Mouse (Mus musculus) small intestine, adult 10 weeks (tissue): ENCODE results near the gene Acbd3. TPM values are rescaled to one million over a fixed set of nuclear protein-coding genes. Genes with fewer than 3 reads are reported as not detected.

Source experiments
- polyA plus RNA-seq: library from polyadenylated mRNA; stranded (reverse); fragments of 350-450 nt; fragmentation: Illumina TruSeq; extraction: RNeasy Lipid Tissue Mini Kit (QIAGEN cat#74804); gene quantifications from one replicate; pipeline ENCODE4 v1.2.3, GENCODE M21; 2014; ENCODE audit warnings: low replicate concordance

Gene Acbd3
- polyA plus RNA-seq = 54.5 TPM

DNA sequence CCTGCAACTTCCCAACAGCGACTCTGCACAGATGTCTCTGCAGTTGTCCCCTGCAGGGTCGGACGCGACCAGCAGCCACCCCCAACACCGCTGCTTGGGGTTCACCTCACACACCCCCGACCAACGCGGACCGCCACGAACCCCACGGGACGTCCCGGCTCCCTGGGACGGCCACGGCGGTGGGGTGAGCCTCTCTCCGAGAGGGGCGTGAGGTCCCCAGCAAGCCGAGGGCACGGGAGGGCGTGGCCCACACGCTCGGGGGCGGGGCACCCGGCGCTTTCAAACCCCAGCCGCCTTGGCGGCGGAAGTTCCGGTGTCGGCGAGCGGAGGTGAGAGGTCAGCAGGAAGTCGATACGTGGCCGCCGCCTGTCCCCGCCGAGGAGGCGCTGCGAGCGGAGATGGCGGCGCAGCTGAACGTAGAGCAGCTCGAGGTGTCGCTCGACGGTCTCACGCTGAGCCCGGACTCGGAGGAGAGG is at the start of gene Acbd3:
Gene Acbd3 (plus strand): TSS at position 340 of the 476 bp plus-strand sequence.

DNA sequence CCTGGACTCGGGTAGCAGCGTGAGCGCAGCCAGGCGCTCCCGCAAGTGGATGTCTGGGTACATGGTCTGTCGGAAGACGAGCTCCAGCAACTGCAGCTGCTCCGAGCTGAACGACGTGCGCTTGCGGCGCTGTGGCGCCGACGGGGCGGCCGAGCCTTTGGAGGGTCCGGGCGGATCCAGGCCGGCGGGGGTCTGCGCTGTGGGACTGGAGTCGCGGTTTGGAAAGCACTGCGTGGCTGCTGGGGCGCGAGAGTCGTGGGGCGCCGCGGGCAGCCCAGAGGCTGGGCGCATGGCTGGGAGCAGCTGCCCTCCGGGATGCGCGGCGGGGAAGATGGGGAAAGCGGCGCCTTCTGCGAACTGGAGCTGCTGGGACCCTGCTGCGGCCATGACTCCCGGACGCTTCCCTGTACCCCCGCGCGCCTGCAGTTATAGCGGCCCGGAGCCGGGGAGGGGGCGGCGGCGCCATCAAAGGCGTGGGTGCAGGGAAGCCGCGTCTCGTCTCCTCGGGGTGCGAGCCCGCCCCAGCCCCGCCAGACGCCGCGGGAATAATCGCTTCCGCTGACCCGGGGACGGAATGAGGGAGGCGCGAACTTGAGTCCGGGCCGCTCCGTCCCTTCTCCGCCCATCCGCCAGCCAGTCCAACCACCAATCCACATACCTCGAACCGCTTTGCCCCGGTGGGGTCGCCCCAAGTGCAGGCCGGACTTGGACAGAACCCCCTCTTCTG is 29.1 kb upstream of the Acbd3 start, which contains the start of gene Mixl1:
Gene Mixl1 (minus strand): TSS at position 409 of the 727 bp plus-strand sequence.

Other genes starting within 250 kb of the Acbd3 start
- 1.4 TPM for gene Stum, start 242.5 kb upstream of the Acbd3 start, polyA plus RNA-seq
- 9.4 TPM for gene Parp1, start 157.1 kb upstream of the Acbd3 start, polyA plus RNA-seq
- 11.2 TPM for gene Lin9, start 84.9 kb upstream of the Acbd3 start, polyA plus RNA-seq
- gene Mixl1, start 29.0 kb upstream of the Acbd3 start, polyA plus RNA-seq = not detected
- gene H3f3a, start 87.9 kb downstream of the Acbd3 start, polyA plus RNA-seq = 1,891 TPM
- gene Sde2, start 125.1 kb downstream of the Acbd3 start, polyA plus RNA-seq = 17.6 TPM
- not detected for gene Lefty2, start 167.1 kb downstream of the Acbd3 start, polyA plus RNA-seq
- 0.63 TPM for gene Pycr2, start 178.2 kb downstream of the Acbd3 start, polyA plus RNA-seq
- gene Lefty1, start 209.0 kb downstream of the Acbd3 start, polyA plus RNA-seq = not detected
- 1.8 TPM for gene Tmem63a, start 216.3 kb downstream of the Acbd3 start, polyA plus RNA-seq